Mouse (Mus musculus) intestine, embryonic 14.5 days (tissue): ENCODE data around the gene Wiz. TPM values are rescaled to one million over a fixed set of nuclear protein-coding genes. Genes with fewer than 3 reads are reported as not detected.

Experiments used
- ATAC-seq: fragments of 200-750 bp; cut with Nextera tagmentation; replicated peaks from 2 replicates; pipeline ENCODE4 v1.8.0; 2017; ENCODE audit warnings: low read depth, moderate number of reproducible peaks, moderate TSS enrichment, moderate library complexity; ENCODE audit not compliant: low FRiP score, low TSS enrichment
- DNase-seq: peaks from one replicate; pipeline ENCODE4 v3.0.0-alpha.2; 2018; ENCODE audit warnings: low spot score
- H3K27ac ChIP-seq: fragments of 300-500 bp; sonication (generic); 2 replicates; pipeline ENCODE4 v1.5.1; 2014; ENCODE audit warnings: low read depth, mild to moderate bottlenecking, control low read depth
- H3K27me3 ChIP-seq: fragments of 300-500 bp; sonication (generic); replicated peaks from 2 replicates; pipeline ENCODE4 v1.6.1; 2014; ENCODE audit warnings: low read length, control low read depth; ENCODE audit not compliant: control insufficient read depth, insufficient read depth
- H3K36me3 ChIP-seq: fragments of 300-500 bp; sonication (generic); 2 replicates; pipeline ENCODE4 v1.6.1; 2014; ENCODE audit warnings: low read length, control low read depth; ENCODE audit not compliant: control insufficient read depth, insufficient read depth
- H3K4me1 ChIP-seq: fragments of 300-500 bp; sonication (generic); replicated peaks from 2 replicates; pipeline ENCODE4 v1.6.1; 2014; ENCODE audit warnings: low read length, control low read depth, mixed read lengths; ENCODE audit not compliant: control insufficient read depth, insufficient read depth
- H3K4me2 ChIP-seq: fragments of 300-500 bp; sonication (generic); 2 replicates; pipeline ENCODE4 v1.6.1; 2014; ENCODE audit warnings: low read length
- H3K4me3 ChIP-seq: fragments of 300-500 bp; sonication (generic); 2 replicates; pipeline ENCODE4 v1.5.1; 2014; ENCODE audit warnings: low read depth, low read length, control low read depth, mixed read lengths
- H3K9ac ChIP-seq: fragments of 300-500 bp; sonication (generic); 2 replicates; pipeline ENCODE4 v1.6.1; 2014; ENCODE audit warnings: mild to moderate bottlenecking, low read length
- H3K9me3 ChIP-seq: fragments of 300-500 bp; sonication (generic); 2 replicates; pipeline ENCODE4 v1.6.1; 2016; ENCODE audit warnings: low read length, control low read depth; ENCODE audit not compliant: control insufficient read depth
- WGBS: fragments of 180-500 bp; shearing (Covaris S2); extraction: QIAGEN DNeasy Blood & Tissue Kit; methylation state at CpG from one replicate; pipeline ENCODE4 v1.1.7; 2014; 5-methylcytosine and 5-hydroxymethylcytosine counted together
- polyA plus RNA-seq: library from polyadenylated mRNA; unstranded; fragments of >200 nt; fragmentation: Nextera tagmentation; extraction: Ambion mirVana; gene quantifications from 2 replicates; pipeline ENCODE4 v1.2.1, GENCODE M21; 2014

Wiz gene
- polyA plus RNA-seq, 1 experiment from 2014 or later: 32.3 TPM

- H3K4me1 ChIP-seq: peaks cover 10% of the 10 kb centered on the region
- H3K27ac ChIP-seq: no peak overlapping the region
- DNase-seq: no peak
- WGBS: 95% methylated on average over 7 of the region's 7 CpGs
- no peak for ATAC-seq
- no peak overlapping the region for H3K9ac ChIP-seq
- H3K9me3 ChIP-seq: no peaks in the 10 kb centered on the region
- H3K4me3 ChIP-seq: no peak overlapping the region
- no peaks in the 10 kb centered on the region for H3K27me3 ChIP-seq
- H3K36me3 ChIP-seq: peaks cover 90% of the 10 kb centered on the region
- no peak overlapping the region for H3K4me2 ChIP-seq
Observed at GRCm38 (mm10) chr17:32358192-32358942, 30.9 kb downstream of the Wiz start.

DNA sequence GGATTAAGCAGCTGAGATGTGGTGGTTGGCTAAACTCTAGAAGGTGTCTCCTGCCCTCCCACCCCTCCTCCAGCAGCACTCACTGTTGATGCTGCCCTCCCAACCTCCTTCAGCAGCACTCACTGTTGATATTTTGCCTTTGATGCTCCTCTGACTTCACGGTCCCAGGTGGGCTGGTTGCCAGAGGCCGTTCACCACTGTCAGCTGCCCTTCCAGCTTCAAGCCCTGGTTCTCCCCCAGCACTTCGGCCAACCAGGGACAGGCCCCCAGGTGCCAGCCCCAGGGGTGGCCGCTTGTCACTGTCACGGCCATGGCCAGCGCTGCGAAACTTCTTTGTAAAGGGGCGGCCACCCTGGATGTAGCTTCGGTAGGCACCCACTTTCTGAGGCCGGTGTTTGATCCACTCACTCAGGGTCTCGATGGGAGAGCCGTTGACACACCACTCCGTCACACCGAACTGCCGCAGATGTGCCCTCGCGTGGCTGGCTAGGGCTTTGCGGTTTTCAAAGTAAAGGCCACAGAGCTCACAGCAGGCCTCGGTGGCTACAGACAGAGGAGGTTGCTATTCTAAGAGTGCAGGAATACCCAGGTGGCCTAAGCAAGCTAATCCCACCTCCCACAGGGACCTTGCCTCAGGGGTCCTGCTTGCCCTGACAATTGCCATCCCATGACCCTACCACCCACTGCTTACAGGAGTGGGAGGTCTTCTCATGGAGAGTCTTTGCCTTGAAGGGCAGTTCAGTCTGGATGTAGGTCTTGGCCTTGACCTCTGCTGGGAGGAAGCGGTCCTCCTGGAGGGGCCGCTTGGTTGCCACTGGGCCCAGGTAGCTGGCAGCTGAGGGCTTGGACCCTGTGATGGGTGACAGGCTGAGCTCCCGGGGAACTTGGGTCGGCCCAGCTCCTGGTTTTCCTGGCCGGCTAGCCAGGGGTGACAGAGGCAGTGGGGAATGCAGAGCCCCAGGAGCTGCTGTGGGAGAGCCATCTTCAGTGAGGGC, 32.2 kb downstream of the Wiz start:
- no peak overlapping the region for H3K9ac ChIP-seq
- no peaks in the 10 kb centered on the region for H3K27me3 ChIP-seq
- peaks cover 90% of the 10 kb centered on the region for H3K36me3 ChIP-seq
- DNase-seq (no peak), ATAC-seq (no peak)
- no peak overlapping the region for H3K4me3 ChIP-seq
- H3K9me3 ChIP-seq: no peaks in the 10 kb centered on the region
- no peak overlapping the region for H3K4me2 ChIP-seq
- H3K4me1 ChIP-seq: no peaks in the 10 kb centered on the region
- WGBS: 85% methylated on average over 24 of the region's 24 CpGs
- no peak overlapping the region for H3K27ac ChIP-seq

- Histone ChIP-seq H3K4me1 (no peaks in the 10 kb centered on the region), H3K4me3 (no peak overlapping the region), H3K27me3 (no peaks in the 10 kb centered on the region), H3K36me3 (peaks cover 83% of the 10 kb centered on the region), H3K27ac (no peak overlapping the region), H3K9me3 (no peaks in the 10 kb centered on the region), H3K9ac (no peak overlapping the region), H3K4me2 (no peak overlapping the region)
- DNase-seq (peak; percentile 49), ATAC-seq (no peak)
- 88% methylated on average over 9 of the region's 9 CpGs for WGBS
Observed at GRCm38 (mm10) chr17:32356281-32356680, 33.0 kb downstream of the Wiz start.

GRCm38 (mm10) chr17:32355031-32355430, 34.2 kb downstream of the Wiz start:
- Histone ChIP-seq H3K36me3 (peaks cover 70% of the 10 kb centered on the region), H3K4me3 (no peak overlapping the region), H3K4me1 (no peaks in the 10 kb centered on the region), H3K9ac (no peak overlapping the region), H3K27me3 (no peaks in the 10 kb centered on the region), H3K4me2 (no peak overlapping the region), H3K9me3 (no peaks in the 10 kb centered on the region), H3K27ac (no peak overlapping the region)
- DNase-seq (peak; percentile 45), ATAC-seq (no peak)
- WGBS: 91% methylated on average over 6 of the region's 6 CpGs

- Histone ChIP-seq H3K4me3 (no peak overlapping the region), H3K27ac (no peak overlapping the region), H3K27me3 (no peaks in the 10 kb centered on the region), H3K4me2 (no peak overlapping the region), H3K36me3 (peaks cover 62% of the 10 kb centered on the region), H3K9me3 (no peaks in the 10 kb centered on the region), H3K9ac (no peak overlapping the region), H3K4me1 (peaks cover 4% of the 10 kb centered on the region)
- 75% methylated on average over 5 of the region's 5 CpGs for WGBS
- ATAC-seq (no peak), DNase-seq (peak; percentile 45)
Observed at GRCm38 (mm10) chr17:32354211-32354610, 35.0 kb downstream of the Wiz start.

GRCm38 (mm10) chr17:32353696-32354095, 35.5 kb downstream of the Wiz start:
- peaks cover 9% of the 10 kb centered on the region for H3K4me1 ChIP-seq
- no peaks in the 10 kb centered on the region for H3K9me3 ChIP-seq
- H3K4me2 ChIP-seq: no peak overlapping the region
- DNase-seq (peak; percentile 44), ATAC-seq (no peak)
- H3K9ac ChIP-seq: no peak overlapping the region
- 87% methylated on average over 4 of the region's 4 CpGs for WGBS
- H3K4me3 ChIP-seq: no peak overlapping the region
- no peaks in the 10 kb centered on the region for H3K27me3 ChIP-seq
- H3K36me3 ChIP-seq: peaks cover 57% of the 10 kb centered on the region
- no peak overlapping the region for H3K27ac ChIP-seq

GRCm38 (mm10) chr17:32351726-32352125, 37.5 kb downstream of the Wiz start:
- H3K4me1 ChIP-seq: peaks cover 10% of the 10 kb centered on the region

DNA sequence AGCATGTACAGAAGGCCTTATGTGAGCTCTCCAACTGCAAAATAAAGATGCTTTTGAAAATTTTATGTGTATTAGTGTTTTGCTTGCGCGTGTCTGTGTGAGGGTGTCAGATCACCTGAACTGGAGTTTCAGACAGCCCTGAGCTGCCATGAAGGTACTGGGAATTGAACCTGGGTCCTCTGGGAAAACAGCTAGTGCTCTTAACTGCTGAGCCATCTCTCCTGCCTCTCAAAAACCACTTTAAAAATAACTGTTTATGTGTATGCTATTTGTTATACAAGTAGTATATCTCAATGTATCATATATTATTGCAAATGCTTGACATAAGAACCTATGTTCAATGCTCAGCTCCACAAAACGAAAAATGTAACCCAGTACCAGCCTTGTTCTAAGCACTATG, 38.0 kb downstream of the Wiz start:
- peaks cover 10% of the 10 kb centered on the region for H3K4me1 ChIP-seq

More at GRCm38 (mm10) chr17:32351726-32352125, 37.5 kb downstream of the Wiz start:
- Histone ChIP-seq H3K9ac (no peak overlapping the region), H3K4me2 (no peak overlapping the region), H3K9me3 (no peaks in the 10 kb centered on the region), H3K36me3 (peaks cover 37% of the 10 kb centered on the region), H3K4me3 (no peak overlapping the region), H3K27me3 (no peaks in the 10 kb centered on the region), H3K27ac (no peak overlapping the region)
- DNase-seq (no peak), ATAC-seq (no peak)

More for the DNA sequence above, 38.0 kb downstream of the Wiz start:
- H3K9ac ChIP-seq: no peak overlapping the region
- H3K27ac ChIP-seq: no peak overlapping the region
- DNase-seq (no peak), ATAC-seq (no peak)
- H3K9me3 ChIP-seq: no peaks in the 10 kb centered on the region
- peak overlapping the region; percentile 63 for H3K4me2 ChIP-seq
- peaks cover 33% of the 10 kb centered on the region for H3K36me3 ChIP-seq
- WGBS: 79% methylated on average over 3 of the region's 3 CpGs
- H3K27me3 ChIP-seq: no peaks in the 10 kb centered on the region
- peak overlapping the region; percentile 96 for H3K4me3 ChIP-seq
